Mouse (Mus musculus): ENCODE results near the gene Foxp1. TPM values are rescaled to one million over a fixed set of nuclear protein-coding genes. Genes with fewer than 3 reads are reported as not detected.

Foxp1 gene
- polyA plus RNA-seq, 1 experiment from 2014 or later: 74.0 TPM

DNA sequence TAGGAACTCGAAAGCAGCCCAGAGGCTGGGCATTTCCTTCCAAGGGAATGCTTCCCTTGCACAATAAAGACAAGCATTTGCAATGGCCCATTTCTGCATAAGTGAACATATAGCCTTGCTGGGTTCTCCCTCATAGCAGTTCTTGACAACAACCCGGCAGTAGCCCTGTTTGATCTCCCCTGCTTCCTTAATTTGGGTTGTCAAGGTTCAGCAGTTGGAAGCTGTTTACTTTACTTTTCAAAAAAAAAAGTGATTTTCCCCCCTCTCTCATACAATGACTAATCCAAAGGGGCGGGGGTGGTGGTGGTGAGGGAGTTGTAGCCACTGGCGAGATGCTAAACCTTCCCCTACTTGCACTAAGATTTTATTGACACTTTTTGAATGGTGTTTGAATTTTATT, 3.5 kb downstream of the Foxp1 start:
- ATAC-seq (ENCODE audit: low read depth): no peak
- H3K4me1 ChIP-seq (replicated peaks): peaks cover 21% of the 10 kb centered on the region
- H3K4me2 ChIP-seq: peak overlapping the region; percentile 98
- H3K27me3 ChIP-seq: no peaks in the 10 kb centered on the region
- no peaks in the 10 kb centered on the region for H3K9me3 ChIP-seq
- 0 out of 2 replicates have a peak overlapping the region, but pooled peaks have one; percentile 98 for H3K9ac ChIP-seq
- H3K27ac ChIP-seq (replicated peaks): no peak overlapping the region
- 19% methylated on average over 4 of the region's 4 CpGs for WGBS
- no peaks in the 10 kb centered on the region for H3K36me3 ChIP-seq
- peak overlapping the region; percentile 73; the same call in 1 of the 2 replicates for H3K4me3 ChIP-seq

GRCm38 (mm10) chr6:99515667-99516199, 6.8 kb downstream of the Foxp1 start:
- Histone ChIP-seq H3K4me2 (no peak overlapping the region), H3K4me1 (replicated peaks) (peaks cover 17% of the 10 kb centered on the region), H3K9ac (no peak overlapping the region), H3K4me3 (no peak overlapping the region), H3K36me3 (no peaks in the 10 kb centered on the region), H3K27ac (replicated peaks) (no peak overlapping the region), H3K9me3 (no peaks in the 10 kb centered on the region), H3K27me3 (no peaks in the 10 kb centered on the region)
- ATAC-seq (ENCODE audit: low read depth): no peak
- 84% methylated on average over 7 of the region's 7 CpGs for WGBS

DNA sequence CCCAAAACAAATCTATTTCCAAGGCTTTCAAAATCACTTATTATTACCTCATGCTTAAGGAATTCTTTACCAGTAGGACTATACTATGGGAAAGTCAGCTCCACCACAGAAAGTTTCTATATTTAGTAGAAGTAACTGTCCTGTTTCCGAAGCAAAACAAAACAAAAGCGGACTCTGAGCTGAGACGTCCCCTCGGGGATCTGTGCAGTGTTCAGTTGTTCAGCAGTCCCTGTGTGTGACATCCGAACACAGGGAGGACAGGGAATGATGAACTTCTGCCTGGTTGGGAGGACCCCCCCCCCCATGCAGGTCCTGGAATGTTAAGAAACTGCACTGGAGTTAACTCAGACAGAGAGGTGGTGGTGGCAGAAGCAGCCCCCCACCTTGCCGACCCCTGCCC, 10.7 kb downstream of the Foxp1 start:
- 55% methylated on average over 6 of the region's 6 CpGs for WGBS

GRCm38 (mm10) chr6:99509189-99509592, 13.3 kb downstream of the Foxp1 start:
- Histone ChIP-seq H3K4me1 (replicated peaks) (peaks cover 25% of the 10 kb centered on the region), H3K4me2 (no peak overlapping the region), H3K4me3 (no peak overlapping the region), H3K9ac (no peak overlapping the region), H3K27me3 (no peaks in the 10 kb centered on the region), H3K27ac (replicated peaks) (no peak overlapping the region), H3K36me3 (peaks cover 4% of the 10 kb centered on the region; the same call in 1 of the 2 replicates), H3K9me3 (no peaks in the 10 kb centered on the region)
- no peak for ATAC-seq (ENCODE audit: low read depth)
- 81% methylated on average over 9 of the region's 9 CpGs for WGBS

More for the DNA sequence above, 10.7 kb downstream of the Foxp1 start:
- H3K27me3 ChIP-seq: no peaks in the 10 kb centered on the region
- no peaks in the 10 kb centered on the region for H3K9me3 ChIP-seq
- H3K9ac ChIP-seq: no peak overlapping the region
- no peak for ATAC-seq (ENCODE audit: low read depth)
- H3K27ac ChIP-seq (replicated peaks): no peak overlapping the region
- H3K36me3 ChIP-seq: no peaks in the 10 kb centered on the region
- no peak overlapping the region for H3K4me3 ChIP-seq
- H3K4me1 ChIP-seq (replicated peaks): peaks cover 25% of the 10 kb centered on the region
- no peak overlapping the region for H3K4me2 ChIP-seq

DNA sequence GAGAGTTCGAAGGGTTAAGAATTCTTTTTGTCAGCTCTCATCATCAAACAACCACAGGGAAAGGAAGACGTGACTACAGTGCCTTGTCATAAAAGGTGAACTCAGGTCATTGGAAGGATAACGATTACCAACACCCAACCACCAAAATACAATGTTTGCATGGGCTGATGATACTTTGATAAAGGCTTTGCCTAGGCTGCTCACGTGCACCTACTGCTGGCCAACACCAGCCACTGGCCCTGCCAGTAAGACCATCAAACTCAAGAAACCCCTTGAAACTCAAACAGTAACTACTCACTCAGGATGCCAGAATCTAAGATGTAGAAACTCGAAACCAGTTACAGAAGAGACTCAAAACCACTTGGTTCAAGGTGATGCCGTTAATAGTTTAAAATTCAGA, 15.7 kb downstream of the Foxp1 start:
- WGBS: 84% methylated on average over 6 of the region's 6 CpGs
- Histone ChIP-seq H3K36me3 (peaks cover 8% of the 10 kb centered on the region; the same call in 1 of the 2 replicates), H3K4me3 (no peak overlapping the region), H3K27me3 (no peaks in the 10 kb centered on the region), H3K4me2 (no peak overlapping the region), H3K4me1 (replicated peaks) (peaks cover 20% of the 10 kb centered on the region), H3K9ac (no peak overlapping the region), H3K27ac (replicated peaks) (no peak overlapping the region), H3K9me3 (no peaks in the 10 kb centered on the region)
- no peak for ATAC-seq (ENCODE audit: low read depth)

DNA sequence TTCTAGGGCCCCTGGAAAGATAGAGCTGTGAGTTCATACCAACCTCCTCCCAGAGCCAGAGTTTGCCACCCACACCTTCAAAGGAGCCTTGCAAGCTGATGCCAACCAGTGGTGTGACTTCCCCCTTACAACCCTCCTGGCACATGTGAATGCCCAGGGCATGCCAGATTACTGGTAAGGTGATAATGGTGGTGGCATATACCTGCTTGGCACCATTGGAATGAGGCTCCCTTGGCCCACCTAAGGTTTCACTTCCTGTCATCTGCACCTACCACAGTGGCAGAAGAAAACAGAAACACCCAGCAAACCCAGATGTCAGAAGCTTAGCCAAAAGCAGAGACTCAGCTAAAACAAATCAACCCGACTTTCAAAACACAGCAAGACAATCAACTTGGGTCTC, 18.8 kb downstream of the Foxp1 start:
- no peak overlapping the region for H3K4me3 ChIP-seq
- 97% methylated on average over 1 of the region's 1 CpGs for WGBS

DNA sequence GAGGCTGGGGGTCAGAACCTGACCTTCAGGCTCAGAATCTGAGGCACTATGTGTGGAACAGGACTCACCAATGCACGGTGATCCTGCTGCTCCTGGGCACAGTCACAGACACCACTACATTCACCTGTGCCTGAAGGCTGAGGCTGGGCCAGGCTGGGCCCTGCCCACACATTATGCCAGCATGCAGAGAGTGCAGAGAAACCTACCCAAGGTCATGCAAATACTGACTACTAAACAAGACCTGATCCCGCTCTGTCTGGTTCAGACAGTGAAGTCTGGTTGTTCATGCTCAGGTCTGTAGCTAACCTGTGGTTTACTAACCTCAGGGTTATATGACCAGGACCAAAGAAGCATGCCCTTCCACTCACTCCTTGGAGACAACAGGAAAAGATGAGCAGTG, 19.8 kb downstream of the Foxp1 start:
- Histone ChIP-seq H3K27ac (replicated peaks) (no peak overlapping the region), H3K4me1 (replicated peaks) (no peaks in the 10 kb centered on the region), H3K9ac (no peak overlapping the region), H3K9me3 (no peaks in the 10 kb centered on the region), H3K4me3 (no peak overlapping the region), H3K27me3 (no peaks in the 10 kb centered on the region), H3K4me2 (no peak overlapping the region), H3K36me3 (peaks cover 8% of the 10 kb centered on the region; the same call in 1 of the 2 replicates)
- WGBS: 93% methylated on average over 2 of the region's 2 CpGs
- no peak for ATAC-seq (ENCODE audit: low read depth)

More for the DNA sequence above, 18.8 kb downstream of the Foxp1 start:
- Histone ChIP-seq H3K27me3 (no peaks in the 10 kb centered on the region), H3K9me3 (no peaks in the 10 kb centered on the region), H3K4me2 (no peak overlapping the region), H3K27ac (replicated peaks) (no peak overlapping the region), H3K4me1 (replicated peaks) (no peaks in the 10 kb centered on the region), H3K9ac (no peak overlapping the region), H3K36me3 (peaks cover 8% of the 10 kb centered on the region; the same call in 1 of the 2 replicates)
- ATAC-seq (ENCODE audit: low read depth): no peak

GRCm38 (mm10) chr6:99502314-99502713, 20.2 kb downstream of the Foxp1 start:
- H3K9ac ChIP-seq: no peak overlapping the region
- no peak overlapping the region for H3K4me2 ChIP-seq
- no peak overlapping the region for H3K4me3 ChIP-seq
- H3K36me3 ChIP-seq: peaks cover 8% of the 10 kb centered on the region; the same call in 1 of the 2 replicates
- ATAC-seq (ENCODE audit: low read depth): no peak
- H3K27me3 ChIP-seq: no peaks in the 10 kb centered on the region
- H3K9me3 ChIP-seq: no peaks in the 10 kb centered on the region
- 87% methylated on average over 6 of the region's 6 CpGs for WGBS
- no peaks in the 10 kb centered on the region for H3K4me1 ChIP-seq (replicated peaks)
- no peak overlapping the region for H3K27ac ChIP-seq (replicated peaks)

DNA sequence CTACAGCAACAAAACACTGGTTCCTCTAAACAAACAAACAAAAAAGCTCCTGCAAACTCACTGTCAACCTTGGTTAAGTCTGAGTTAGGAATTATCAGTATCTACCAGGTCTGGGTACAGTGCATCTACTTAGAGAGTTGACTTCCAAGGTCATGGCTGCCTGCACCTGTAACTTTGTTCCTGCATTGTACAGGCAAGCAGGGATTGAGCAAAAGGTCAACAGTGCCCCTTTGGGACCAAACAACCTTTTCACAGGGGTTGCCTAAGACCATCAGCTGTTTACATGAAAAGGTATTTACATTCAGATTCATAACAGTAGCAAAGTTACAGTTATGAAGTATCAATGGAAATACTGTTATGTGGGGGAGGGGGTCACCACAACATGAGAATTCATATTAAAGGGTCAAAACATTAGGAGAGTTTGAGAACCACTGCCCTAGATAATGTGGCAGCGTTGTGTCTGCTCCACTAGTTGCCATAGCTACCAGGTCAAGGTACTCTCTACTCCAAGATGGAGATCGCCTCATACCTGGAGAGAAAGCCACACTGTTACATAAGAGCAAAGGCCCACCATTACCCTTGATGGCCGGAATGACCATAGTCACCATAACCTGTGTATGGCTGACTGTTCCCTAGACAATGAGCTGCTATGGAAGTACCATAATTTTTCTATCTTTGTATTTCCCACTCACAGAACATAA, 21.8 kb downstream of the Foxp1 start:
- Histone ChIP-seq H3K9ac (no peak overlapping the region), H3K27ac (replicated peaks) (no peak overlapping the region), H3K4me3 (no peak overlapping the region), H3K9me3 (no peaks in the 10 kb centered on the region), H3K36me3 (0 out of 2 replicates have a peak, but pooled peaks cover 4% of the 10 kb centered on the region), H3K4me2 (no peak overlapping the region), H3K4me1 (replicated peaks) (no peaks in the 10 kb centered on the region), H3K27me3 (no peaks in the 10 kb centered on the region)
- WGBS: 94% methylated on average over 3 of the region's 3 CpGs
- no peak for ATAC-seq (ENCODE audit: low read depth)

GRCm38 (mm10) chr6:99498082-99498481, 24.4 kb downstream of the Foxp1 start:
- no peak for ATAC-seq (ENCODE audit: low read depth)
- Histone ChIP-seq H3K36me3 (0 out of 2 replicates have a peak, but pooled peaks cover 3% of the 10 kb centered on the region), H3K9me3 (no peaks in the 10 kb centered on the region), H3K27me3 (no peaks in the 10 kb centered on the region), H3K4me1 (replicated peaks) (no peaks in the 10 kb centered on the region), H3K27ac (replicated peaks) (no peak overlapping the region), H3K9ac (no peak overlapping the region), H3K4me3 (no peak overlapping the region), H3K4me2 (no peak overlapping the region)
- 91% methylated on average over 7 of the region's 7 CpGs for WGBS

GRCm38 (mm10) chr6:99496114-99496513, 26.4 kb downstream of the Foxp1 start:
- Histone ChIP-seq H3K9ac (no peak overlapping the region), H3K27me3 (no peaks in the 10 kb centered on the region), H3K4me1 (replicated peaks) (0 out of 2 replicates have a peak, but pooled peaks cover 3% of the 10 kb centered on the region), H3K36me3 (no peaks in the 10 kb centered on the region), H3K27ac (replicated peaks) (no peak overlapping the region), H3K9me3 (no peaks in the 10 kb centered on the region), H3K4me2 (no peak overlapping the region), H3K4me3 (no peak overlapping the region)
- no peak for ATAC-seq (ENCODE audit: low read depth)
- WGBS: 76% methylated on average over 5 of the region's 5 CpGs

DNA sequence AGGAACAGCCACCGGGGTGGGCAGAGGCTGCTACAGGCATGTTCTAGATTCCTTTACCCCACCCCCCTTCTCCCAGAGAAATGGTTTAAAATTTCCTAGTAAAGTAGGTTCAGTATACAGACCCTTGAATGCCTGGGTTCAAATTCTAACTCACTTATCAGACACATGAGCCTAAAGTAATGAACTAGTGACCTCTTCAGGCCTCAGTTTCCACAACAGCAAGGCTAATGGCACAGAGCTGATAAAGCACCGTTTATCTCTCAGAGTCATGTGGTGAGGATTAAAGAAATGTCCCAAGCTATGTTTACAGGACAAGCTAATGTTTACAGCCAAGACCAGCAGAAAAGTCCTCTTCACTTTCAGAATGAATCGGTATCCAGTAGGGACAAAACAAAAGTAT, 29.6 kb downstream of the Foxp1 start:
- WGBS: 59% methylated on average over 3 of the region's 3 CpGs
- H3K9me3 ChIP-seq: no peaks in the 10 kb centered on the region
- H3K36me3 ChIP-seq: no peaks in the 10 kb centered on the region
- H3K27me3 ChIP-seq: 0 out of 2 replicates have a peak, but pooled peaks cover 3% of the 10 kb centered on the region
- no peak overlapping the region for H3K4me2 ChIP-seq
- H3K9ac ChIP-seq: no peak overlapping the region
- ATAC-seq (ENCODE audit: low read depth): no peak
- no peak overlapping the region for H3K27ac ChIP-seq (replicated peaks)
- H3K4me1 ChIP-seq (replicated peaks): 0 out of 2 replicates have a peak, but pooled peaks cover 3% of the 10 kb centered on the region
- no peak overlapping the region for H3K4me3 ChIP-seq

All from neural tube, embryonic 13.5 days (tissue).